8 mouse cellular contexts compared by ENCODE assay signal in genomic region chr1:34432411-34432775, GRCm38 (mm10). TPM values are rescaled to one million over a fixed set of nuclear protein-coding genes. Genes with fewer than 3 reads are reported as not detected.
DNase-seq lines count a peak whose midpoint lies in the region; ATAC-seq and TF ChIP-seq lines count a peak whose summit lies in the region.

No protein-coding gene starts in this region.

- peaks cover 20% of the 10 kb centered on the region for H3K4me1 ChIP-seq in testis, adult 2 months (ENCODE audit: control insufficient read depth, insufficient read depth, low read length)
- H3K4me1 ChIP-seq in embryonic facial prominence, embryonic 12.5 days = no peaks in the 10 kb centered on the region
- H3K4me1 ChIP-seq in hindbrain, embryonic 11.5 days (replicated peaks; ENCODE audit: control insufficient read depth, insufficient read depth, low read length) = no peaks in the 10 kb centered on the region
- H3K4me1 ChIP-seq in liver, embryonic 16.5 days (ENCODE audit: control insufficient read depth, low read depth, low read length) = peaks cover 13% of the 10 kb centered on the region
- no peaks in the 10 kb centered on the region for H3K4me1 ChIP-seq in stomach, embryonic 15.5 days

- H3K27me3 ChIP-seq in testis, adult 2 months (ENCODE audit: control insufficient read depth, insufficient read depth, low read length) = peaks cover 4% of the 10 kb centered on the region; the same call in 1 of the 2 replicates
- no peaks in the 10 kb centered on the region for H3K27me3 ChIP-seq in embryonic facial prominence, embryonic 12.5 days
- no peaks in the 10 kb centered on the region for H3K27me3 ChIP-seq in hindbrain, embryonic 11.5 days (ENCODE audit: control insufficient read depth, insufficient read depth, low read length)
- H3K27me3 ChIP-seq in liver, embryonic 16.5 days (ENCODE audit: control insufficient read depth, insufficient read depth, low read depth, low read length) = no peaks in the 10 kb centered on the region
- no peaks in the 10 kb centered on the region for H3K27me3 ChIP-seq in stomach, embryonic 15.5 days (replicated peaks)

- no peaks in the 10 kb centered on the region for H3K36me3 ChIP-seq in testis, adult 2 months (ENCODE audit: control insufficient read depth, insufficient read depth, low read length)
- peaks cover 26% of the 10 kb centered on the region for H3K36me3 ChIP-seq in embryonic facial prominence, embryonic 12.5 days
- H3K36me3 ChIP-seq in hindbrain, embryonic 11.5 days (ENCODE audit: control insufficient read depth, insufficient read depth, low read length) = no peaks in the 10 kb centered on the region
- H3K36me3 ChIP-seq in liver, embryonic 16.5 days (ENCODE audit: control insufficient read depth, insufficient read depth) = peaks cover 8% of the 10 kb centered on the region; the same call in 1 of the 2 replicates
- 0 out of 2 replicates have a peak, but pooled peaks cover 9% of the 10 kb centered on the region for H3K36me3 ChIP-seq in stomach, embryonic 15.5 days

- no peak for TF ChIP-seq POLR2A in testis, adult 2 months (IDR thresholded peaks at IDR 0.05; ENCODE audit: control insufficient read depth, low read depth, low read length)

- WGBS in embryonic facial prominence, embryonic 12.5 days = 44% methylated on average over 13 of the region's 13 CpGs
- 33% methylated on average over 13 of the region's 13 CpGs for WGBS in hindbrain, embryonic 11.5 days
- 63% methylated on average over 13 of the region's 13 CpGs for WGBS in liver, embryonic 16.5 days (ENCODE audit: insufficient replicate concordance)
- 56% methylated on average over 13 of the region's 13 CpGs for WGBS in stomach, embryonic 15.5 days

- no peak; the same call in 1 of the 2 replicates for TF ChIP-seq CTCF in testis, adult 2 months (IDR thresholded peaks at IDR 0.05; ENCODE audit: control insufficient read depth, insufficient read depth, insufficient replicate concordance, low read depth, low read length)

- peak overlapping the region; percentile 51 for H3K9ac ChIP-seq in embryonic facial prominence, embryonic 12.5 days
- H3K9ac ChIP-seq in hindbrain, embryonic 11.5 days (ENCODE audit: low read depth, low read length) = peak overlapping the region; percentile 69
- no peak overlapping the region for H3K9ac ChIP-seq in liver, embryonic 16.5 days (ENCODE audit: low read depth, low read length)
- H3K9ac ChIP-seq in stomach, embryonic 15.5 days = no peak overlapping the region

- peaks cover 36% of the 10 kb centered on the region for H3K9me3 ChIP-seq in embryonic facial prominence, embryonic 12.5 days
- peaks cover 2% of the 10 kb centered on the region for H3K9me3 ChIP-seq in hindbrain, embryonic 11.5 days (ENCODE audit: control insufficient read depth, low read length)
- peaks cover 9% of the 10 kb centered on the region for H3K9me3 ChIP-seq in liver, embryonic 16.5 days (replicated peaks; ENCODE audit: control insufficient read depth, low read length)
- H3K9me3 ChIP-seq in stomach, embryonic 15.5 days = 0 out of 2 replicates have a peak, but pooled peaks cover 2% of the 10 kb centered on the region

- no peak for ATAC-seq in embryonic facial prominence, embryonic 12.5 days (ENCODE audit: insufficient number of reproducible peaks, insufficient read depth, low FRiP score, low TSS enrichment)
- no peak for ATAC-seq in hindbrain, embryonic 11.5 days (ENCODE audit: low FRiP score)
- ATAC-seq in liver, embryonic 16.5 days (ENCODE audit: low read depth) = no peak
- ATAC-seq in stomach, embryonic 15.5 days (ENCODE audit: insufficient read depth, low FRiP score, low read depth) = no peak

- no peak for DNase-seq in testis, postnatal 14 days (ENCODE audit: low spot score)
- DNase-seq in hindbrain, embryonic 11.5 days (ENCODE audit: low spot score) = no peak
- DNase-seq in layer of hippocampus, postnatal 36 days = no peak
- DNase-seq in urinary bladder, postnatal 4 days (ENCODE audit: low spot score in 2 of 2) = no peak

- peak overlapping the region; percentile 61 for H3K4me2 ChIP-seq in embryonic facial prominence, embryonic 12.5 days (replicated peaks)
- H3K4me2 ChIP-seq in hindbrain, embryonic 11.5 days (replicated peaks; ENCODE audit: low read depth, low read length) = peak overlapping the region; percentile 66
- peak overlapping the region; percentile 85 for H3K4me2 ChIP-seq in liver, embryonic 16.5 days (ENCODE audit: low read depth, low read length)
- peak overlapping the region; percentile 76 for H3K4me2 ChIP-seq in stomach, embryonic 15.5 days

- H3K4me3 ChIP-seq in testis, adult 2 months (ENCODE audit: control insufficient read depth, low read depth, low read length) = peak overlapping the region; percentile 73
- peak overlapping the region; percentile 43 for H3K4me3 ChIP-seq in embryonic facial prominence, embryonic 12.5 days
- H3K4me3 ChIP-seq in hindbrain, embryonic 11.5 days (ENCODE audit: low read depth, low read length) = peak overlapping the region; percentile 45
- H3K4me3 ChIP-seq in liver, embryonic 16.5 days (ENCODE audit: low read depth, low read length) = peak overlapping the region; percentile 79
- peak overlapping the region; percentile 44 for H3K4me3 ChIP-seq in stomach, embryonic 15.5 days (replicated peaks)

- no peak overlapping the region for H3K27ac ChIP-seq in testis, adult 2 months (ENCODE audit: control insufficient read depth, insufficient read depth, low read depth, low read length)
- H3K27ac ChIP-seq in embryonic facial prominence, embryonic 12.5 days = no peak overlapping the region
- H3K27ac ChIP-seq in hindbrain, embryonic 11.5 days (ENCODE audit: low read depth, low read length) = peak overlapping the region; percentile 63; the same call in 1 of the 2 replicates
- no peak overlapping the region for H3K27ac ChIP-seq in liver, embryonic 16.5 days (ENCODE audit: low read length)
- H3K27ac ChIP-seq in stomach, embryonic 15.5 days = peak overlapping the region; percentile 77; the same call in 1 of the 2 replicates

RNA-seq across cellular contexts. Expression of gene Ccdc115, which starts 7.1 kb away (rescaled TPM):
- polyA plus RNA-seq in testis, adult 2 months (2012; rRNA removed) = 18.0 and 19.8 TPM in 2 replicates
- polyA plus RNA-seq in embryonic facial prominence, embryonic 12.5 days (2016; fragmentation: Nextera tagmentation; extraction: Ambion mirVana) = 51.0 and 52.1 TPM in 2 replicates
- polyA plus RNA-seq in hindbrain, embryonic 11.5 days (2014; fragmentation: Nextera tagmentation; extraction: Ambion mirVana) = 68.5 and 69.2 TPM in 2 replicates
- polyA plus RNA-seq in liver, embryonic 16.5 days (2015; fragmentation: Nextera tagmentation; extraction: Ambion mirVana) = 20.8 and 23.0 TPM in 2 replicates
- 52.6 and 55.5 TPM in 2 replicates for polyA plus RNA-seq in stomach, embryonic 15.5 days (2015; fragmentation: Nextera tagmentation; extraction: Ambion mirVana)
- 10 to 100 TPM; 17.5 to 19.3 TPM for total RNA-seq in layer of hippocampus, postnatal 36 days (2021)

RNA-seq across cellular contexts. Expression of gene Imp4, which starts 7.3 kb away (rescaled TPM):
- polyA plus RNA-seq in testis, adult 2 months (2012; rRNA removed) = 24.6 and 28.6 TPM in 2 replicates
- polyA plus RNA-seq in embryonic facial prominence, embryonic 12.5 days (2016; fragmentation: Nextera tagmentation; extraction: Ambion mirVana) = 88.4 and 90.3 TPM in 2 replicates
- polyA plus RNA-seq in hindbrain, embryonic 11.5 days (2014; fragmentation: Nextera tagmentation; extraction: Ambion mirVana) = 87.7 and 94.5 TPM in 2 replicates
- 44.6 and 46.8 TPM in 2 replicates for polyA plus RNA-seq in liver, embryonic 16.5 days (2015; fragmentation: Nextera tagmentation; extraction: Ambion mirVana)
- polyA plus RNA-seq in stomach, embryonic 15.5 days (2015; fragmentation: Nextera tagmentation; extraction: Ambion mirVana) = 83.6 and 84.8 TPM in 2 replicates
- 10 to 100 TPM; 32.8 to 36.6 TPM for total RNA-seq in layer of hippocampus, postnatal 36 days (2021)

RNA-seq across cellular contexts. Expression of gene Ptpn18, which starts 27.2 kb away (rescaled TPM):
- 1.9 and 4.1 TPM in 2 replicates for polyA plus RNA-seq in testis, adult 2 months (2012; rRNA removed)
- 9.9 and 14.1 TPM in 2 replicates for polyA plus RNA-seq in embryonic facial prominence, embryonic 12.5 days (2016; fragmentation: Nextera tagmentation; extraction: Ambion mirVana)
- polyA plus RNA-seq in hindbrain, embryonic 11.5 days (2014; fragmentation: Nextera tagmentation; extraction: Ambion mirVana) = 7.6 and 9.6 TPM in 2 replicates
- polyA plus RNA-seq in liver, embryonic 16.5 days (2015; fragmentation: Nextera tagmentation; extraction: Ambion mirVana) = 16.7 and 19.2 TPM in 2 replicates
- polyA plus RNA-seq in stomach, embryonic 15.5 days (2015; fragmentation: Nextera tagmentation; extraction: Ambion mirVana) = 28.8 and 33.1 TPM in 2 replicates
- 1 to 10 TPM; 5.0 to 5.7 TPM for total RNA-seq in layer of hippocampus, postnatal 36 days (2021)

Comparison
In these comparisons a context has a peak if more than half of its experiments do, and no peak if none do; other contexts are left out.
1. H3K27ac ChIP-seq: peak in hindbrain, embryonic 11.5 days (single experiment) and stomach, embryonic 15.5 days (single experiment); none in testis, adult 2 months (single experiment), embryonic facial prominence, embryonic 12.5 days (single experiment) and liver, embryonic 16.5 days (single experiment).
2. H3K9ac ChIP-seq: peak in embryonic facial prominence, embryonic 12.5 days (single experiment) and hindbrain, embryonic 11.5 days (single experiment); none in liver, embryonic 16.5 days (single experiment) and stomach, embryonic 15.5 days (single experiment).
3. Peak in every context shown above with its lines, with median percentiles within 50 percentile points of each other: H3K4me3 ChIP-seq and H3K4me2 ChIP-seq.